Mouse (Mus musculus) midbrain, embryonic 10.5 days (tissue): Measurements from ENCODE around the gene Phtf1. TPM values are rescaled to one million over a fixed set of nuclear protein-coding genes. Genes with fewer than 3 reads are reported as not detected.

Source experiments
- DNase-seq: peaks from one replicate; pipeline ENCODE4 v3.0.0-alpha.2; 2017; ENCODE audit warnings: low spot score
- H3K27ac ChIP-seq: fragments of 300-500 bp; sonication (generic); replicated peaks from 2 replicates; pipeline ENCODE4 v1.5.1; 2016; ENCODE audit warnings: mild to moderate bottlenecking
- H3K27me3 ChIP-seq: fragments of 300-500 bp; sonication (generic); 2 replicates; pipeline ENCODE4 v1.6.1; 2016; ENCODE audit warnings: low read depth, mild to moderate bottlenecking; ENCODE audit not compliant: poor library complexity, severe bottlenecking
- H3K36me3 ChIP-seq: fragments of 300-500 bp; sonication (generic); 2 replicates; pipeline ENCODE4 v1.6.1; 2016; ENCODE audit warnings: mild to moderate bottlenecking, moderate library complexity
- H3K4me1 ChIP-seq: fragments of 300-500 bp; sonication (generic); 2 replicates; pipeline ENCODE4 v1.6.1; 2016
- H3K4me3 ChIP-seq: fragments of 300-500 bp; sonication (generic); 2 replicates; pipeline ENCODE4 v1.5.1; 2016; ENCODE audit warnings: mild to moderate bottlenecking, moderate library complexity
- H3K9me3 ChIP-seq: fragments of 300-500 bp; sonication (generic); replicated peaks from 2 replicates; pipeline ENCODE4 v1.6.1; 2016; ENCODE audit warnings: mild to moderate bottlenecking
- WGBS: fragments of 180-500 bp; shearing (Covaris S2); methylation state at CpG from one replicate; pipeline ENCODE4 v1.1.7; 2016; 5-methylcytosine and 5-hydroxymethylcytosine counted together
- polyA plus RNA-seq: library from polyadenylated mRNA; unstranded; fragments of >200 nt; fragmentation: Nextera tagmentation; extraction: Ambion mirVana; gene quantifications from 2 replicates; pipeline ENCODE4 v1.2.1, GENCODE M21; 2016

The Phtf1 gene
- polyA plus RNA-seq, 1 experiment from 2014 or later: 36.1 TPM

GRCm38 (mm10) chr3:104059001-104059622 lies 91.2 kb downstream of the Phtf1 start:
- Histone ChIP-seq H3K4me3 (no peak overlapping the region), H3K27ac (no peak overlapping the region), H3K27me3 (no peaks in the 10 kb centered on the region), H3K4me1 (peaks cover 10% of the 10 kb centered on the region), H3K9me3 (no peaks in the 10 kb centered on the region), H3K36me3 (no peaks in the 10 kb centered on the region)
- WGBS: 71% methylated on average over 6 of the region's 6 CpGs
- DNase-seq: no peak

GRCm38 (mm10) chr3:104069395-104069794 lies 101.5 kb downstream of the Phtf1 start:
- no peak for DNase-seq
- Histone ChIP-seq H3K4me1 (no peaks in the 10 kb centered on the region), H3K27ac (no peak overlapping the region), H3K27me3 (no peaks in the 10 kb centered on the region), H3K4me3 (no peak overlapping the region), H3K36me3 (no peaks in the 10 kb centered on the region), H3K9me3 (no peaks in the 10 kb centered on the region)

Other genes with a start within 250 kb of the Phtf1 start
- gene Olfml3, start 230.1 kb upstream of the Phtf1 start, polyA plus RNA-seq: 9.9 TPM in 2 replicates
- gene Gm10964, start 228.7 kb upstream of the Phtf1 start, polyA plus RNA-seq: not detected in 2 replicates
- gene Hipk1, start 176.5 kb upstream of the Phtf1 start, polyA plus RNA-seq: 9.9 and 10.8 TPM in 2 replicates
- gene Dclre1b, start 158.7 kb upstream of the Phtf1 start, polyA plus RNA-seq: 34.8 and 40.8 TPM in 2 replicates
- 21.1 and 23.3 TPM in 2 replicates for gene Ap4b1, start 158.6 kb upstream of the Phtf1 start, polyA plus RNA-seq
- 0.22 TPM in 2 replicates for gene Gm43064, start 158.5 kb upstream of the Phtf1 start, polyA plus RNA-seq
- gene Bcl2l15, start 135.5 kb upstream of the Phtf1 start, polyA plus RNA-seq: 0.21 TPM in 1 of 2 replicates, not detected in the other
- 0.12 and 0.22 TPM in 2 replicates for gene Ptpn22, start 108.3 kb upstream of the Phtf1 start, polyA plus RNA-seq
- 14.5 and 15.9 TPM in 2 replicates for gene Rsbn1, start 54.0 kb upstream of the Phtf1 start, polyA plus RNA-seq